Mouse (Mus musculus): ENCODE measurements around the gene Ncstn.

Gene Ncstn

GRCm38 (mm10) chr1:172026201-172026901, 56.2 kb downstream of the Ncstn start:
- DNase-seq = peak; percentile 60 to 68

- DNase-seq = no peak
These were observed 57.2 kb downstream of the Ncstn start for GRCm38 (mm10) chr1:172025201-172025904.

DNA sequence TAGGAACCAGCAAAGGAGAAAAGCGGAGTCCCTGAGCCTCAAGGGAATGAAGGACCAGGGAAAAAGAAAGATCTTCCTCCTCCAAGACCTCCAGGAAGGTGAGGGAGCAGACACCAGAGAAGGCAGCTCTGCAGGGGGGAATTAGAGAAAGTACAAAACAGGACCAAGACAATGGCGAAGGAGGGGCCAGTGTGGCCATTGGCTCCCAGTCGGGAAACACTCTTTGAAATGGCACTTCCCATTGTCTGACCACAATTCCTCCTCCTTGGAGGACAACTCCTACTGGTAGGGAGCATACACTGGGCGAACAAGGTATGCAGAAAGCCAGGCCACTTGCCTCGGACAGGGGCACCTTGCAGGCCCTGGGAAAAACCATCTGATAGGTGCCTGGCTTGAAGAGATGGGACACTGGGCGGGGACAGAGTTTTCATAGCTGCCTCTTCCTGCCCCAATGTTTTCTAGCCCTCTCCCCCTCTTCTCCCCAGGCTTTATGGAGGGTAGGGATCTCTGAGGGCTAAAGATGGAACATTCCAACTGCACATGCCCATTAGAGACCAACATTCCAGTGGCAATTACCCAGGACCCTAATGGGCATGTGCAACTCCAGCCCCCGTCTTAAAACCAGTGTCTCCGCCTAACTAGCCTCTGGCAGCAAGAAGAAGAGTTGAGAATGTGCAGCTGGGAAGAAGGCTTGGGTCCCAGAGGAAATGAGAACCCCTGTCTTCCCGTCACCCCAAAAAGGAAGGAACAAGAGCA, 58.3 kb downstream of the Ncstn start:
- no peak for DNase-seq

DNA sequence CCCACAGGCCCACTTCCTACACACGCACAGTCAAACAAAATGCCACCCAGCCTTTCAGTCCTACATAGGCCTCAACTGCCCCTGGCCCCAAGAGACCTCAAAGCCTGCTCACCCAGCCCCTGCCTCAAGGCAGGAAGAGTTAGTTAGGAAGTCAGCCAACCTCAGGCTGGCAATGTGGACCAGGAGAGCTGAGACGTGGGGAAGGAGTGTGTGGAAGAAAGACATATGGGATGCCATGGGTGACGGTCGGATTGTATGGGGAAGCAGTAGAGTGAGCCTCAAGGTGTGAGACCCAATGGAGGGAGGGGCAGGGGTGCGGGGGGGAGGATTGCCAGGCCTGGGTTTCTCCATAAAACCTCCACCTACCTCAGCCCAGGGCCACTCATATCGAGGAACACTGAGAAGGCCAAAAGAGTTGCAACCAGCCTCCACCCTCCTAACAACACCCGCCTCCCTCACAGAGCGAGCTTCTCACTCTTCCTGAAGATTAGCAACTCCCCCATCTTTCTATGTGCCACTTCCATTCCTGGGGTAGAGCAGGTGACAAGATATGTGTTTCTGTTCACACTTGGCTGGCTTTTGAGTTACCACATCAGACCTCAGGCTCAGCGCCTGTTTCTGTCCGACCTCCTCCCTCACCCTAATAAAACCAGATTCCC, 62.6 kb downstream of the Ncstn start:
- no peak for DNase-seq

DNA sequence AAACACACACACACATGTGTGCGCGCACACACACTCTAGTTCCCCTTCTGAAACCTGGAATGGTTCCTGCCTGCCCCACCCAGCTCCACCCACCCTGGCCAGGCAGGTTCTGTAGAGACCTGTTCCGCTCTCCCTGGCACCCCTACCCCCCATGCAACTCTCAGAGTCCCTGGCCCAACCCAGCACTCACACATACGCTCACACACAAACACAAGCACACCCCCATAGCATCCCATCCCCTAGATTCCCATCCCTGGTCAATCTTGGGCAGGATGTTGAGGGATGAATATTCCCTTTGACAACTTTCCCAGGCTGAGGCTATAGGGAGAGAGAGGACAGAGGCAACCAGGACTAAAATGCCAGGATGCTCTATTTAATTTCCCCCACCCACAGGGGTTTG, 63.3 kb downstream of the Ncstn start:
- DNase-seq = no peak

GRCm38 (mm10) chr1:172018336-172019311, 64.0 kb downstream of the Ncstn start:
- DNase-seq = no peak

GRCm38 (mm10) chr1:172017517-172018070, 65.0 kb downstream of the Ncstn start:
- DNase-seq = no peak

GRCm38 (mm10) chr1:172016660-172017516, 65.7 kb downstream of the Ncstn start:
- peak in 1 of 2 experiments; percentile 33 for DNase-seq

GRCm38 (mm10) chr1:172016031-172016430, 66.6 kb downstream of the Ncstn start:
- no peak for DNase-seq
